Mouse (Mus musculus) stomach, embryonic 15.5 days (tissue): ENCODE results near the gene Camta1. TPM values are rescaled to one million over a fixed set of nuclear protein-coding genes. Genes with fewer than 3 reads are reported as not detected.

Experiments
- ATAC-seq: fragments of 200-750 bp; cut with Nextera tagmentation; 2 replicates; pipeline ENCODE4 v1.8.0; 2017; ENCODE audit warnings: low read depth, moderate number of reproducible peaks, moderate TSS enrichment; ENCODE audit not compliant: insufficient read depth, low FRiP score
- H3K27ac ChIP-seq: fragments of 300-500 bp; sonication (generic); 2 replicates; pipeline ENCODE4 v1.5.1; 2015; ENCODE audit warnings: mild to moderate bottlenecking, inconsistent platforms
- H3K27me3 ChIP-seq: fragments of 300-500 bp; sonication (generic); replicated peaks from 2 replicates; pipeline ENCODE4 v1.6.1; 2015; ENCODE audit warnings: inconsistent platforms
- H3K36me3 ChIP-seq: fragments of 300-500 bp; sonication (generic); 2 replicates; pipeline ENCODE4 v1.6.1; 2015; ENCODE audit warnings: inconsistent platforms
- H3K4me1 ChIP-seq: fragments of 300-500 bp; sonication (generic); 2 replicates; pipeline ENCODE4 v1.6.1; 2015; ENCODE audit warnings: inconsistent platforms
- H3K4me2 ChIP-seq: fragments of 300-500 bp; sonication (generic); 2 replicates; pipeline ENCODE4 v1.6.1; 2015; ENCODE audit warnings: mild to moderate bottlenecking, inconsistent platforms
- H3K4me3 ChIP-seq: fragments of 300-500 bp; sonication (generic); replicated peaks from 2 replicates; pipeline ENCODE4 v1.5.1; 2015; ENCODE audit warnings: inconsistent platforms
- H3K9ac ChIP-seq: fragments of 300-500 bp; sonication (generic); 2 replicates; pipeline ENCODE4 v1.6.1; 2015; ENCODE audit warnings: inconsistent platforms
- H3K9me3 ChIP-seq: fragments of 300-500 bp; sonication (generic); 2 replicates; pipeline ENCODE4 v1.6.1; 2016; ENCODE audit warnings: inconsistent platforms
- WGBS: fragments of 180-500 bp; shearing (Covaris S2); methylation state at CpG from one replicate; pipeline ENCODE4 v1.1.7; 2015; 5-methylcytosine and 5-hydroxymethylcytosine counted together
- polyA plus RNA-seq: library from polyadenylated mRNA; unstranded; fragments of >200 nt; fragmentation: Nextera tagmentation; extraction: Ambion mirVana; gene quantifications from 2 replicates; pipeline ENCODE4 v1.2.1, GENCODE M21; 2015

Camta1 gene
- polyA plus RNA-seq, 1 experiment from 2014 or later, result 63.7 TPM

DNA sequence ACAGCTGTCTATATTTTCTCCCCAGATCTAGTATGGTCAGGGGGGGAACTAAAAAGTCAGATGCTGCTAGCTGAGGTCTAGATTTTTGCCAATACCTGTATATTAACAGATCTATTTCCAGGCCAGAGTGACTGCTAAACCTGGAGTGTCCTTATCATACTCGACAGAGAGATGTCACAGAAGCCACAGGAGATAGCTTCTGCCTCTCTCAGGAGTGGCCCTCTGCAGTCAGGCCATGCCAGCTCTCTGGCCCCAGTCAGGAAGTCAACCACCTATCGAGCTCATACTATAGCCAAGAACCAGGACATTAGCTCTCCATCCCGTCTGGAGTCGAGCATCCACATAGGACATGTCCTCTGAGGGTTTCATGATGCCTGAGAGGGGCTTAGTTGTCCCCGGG is 88.7 kb downstream of the Camta1 start:
- 81% methylated on average over 5 of the region's 5 CpGs for WGBS
- Histone ChIP-seq H3K4me2 (no peak overlapping the region), H3K27ac (no peak overlapping the region), H3K4me3 (no peak overlapping the region), H3K9ac (no peak overlapping the region), H3K4me1 (no peaks in the 10 kb centered on the region), H3K36me3 (no peaks in the 10 kb centered on the region), H3K27me3 (no peaks in the 10 kb centered on the region), H3K9me3 (no peaks in the 10 kb centered on the region)
- ATAC-seq, result no peak

DNA sequence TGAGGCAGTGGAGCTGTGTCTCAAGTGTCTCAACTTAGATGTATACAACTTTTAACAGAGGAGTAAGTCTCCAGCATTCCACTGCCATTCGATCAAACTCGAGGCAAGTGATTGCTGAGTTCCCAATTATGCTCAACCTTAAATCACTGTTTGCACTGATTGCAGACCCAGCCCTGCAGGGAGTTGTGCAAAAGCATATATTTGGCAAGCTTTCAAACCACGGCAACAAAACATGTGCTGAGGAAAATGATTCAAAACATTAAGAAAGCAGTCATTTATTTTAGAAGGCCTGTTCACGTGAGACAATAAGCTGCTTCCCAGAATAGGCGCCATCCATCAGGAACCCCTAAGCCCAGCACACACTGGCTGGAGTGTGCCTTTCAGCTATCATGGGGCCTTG is 91.0 kb downstream of the Camta1 start:
- Histone ChIP-seq H3K36me3 (no peaks in the 10 kb centered on the region), H3K4me1 (no peaks in the 10 kb centered on the region), H3K9ac (no peak overlapping the region), H3K4me2 (no peak overlapping the region), H3K27me3 (no peaks in the 10 kb centered on the region), H3K4me3 (no peak overlapping the region), H3K9me3 (no peaks in the 10 kb centered on the region), H3K27ac (no peak overlapping the region)
- 63% methylated on average over 5 of the region's 5 CpGs for WGBS
- ATAC-seq, result no peak

DNA sequence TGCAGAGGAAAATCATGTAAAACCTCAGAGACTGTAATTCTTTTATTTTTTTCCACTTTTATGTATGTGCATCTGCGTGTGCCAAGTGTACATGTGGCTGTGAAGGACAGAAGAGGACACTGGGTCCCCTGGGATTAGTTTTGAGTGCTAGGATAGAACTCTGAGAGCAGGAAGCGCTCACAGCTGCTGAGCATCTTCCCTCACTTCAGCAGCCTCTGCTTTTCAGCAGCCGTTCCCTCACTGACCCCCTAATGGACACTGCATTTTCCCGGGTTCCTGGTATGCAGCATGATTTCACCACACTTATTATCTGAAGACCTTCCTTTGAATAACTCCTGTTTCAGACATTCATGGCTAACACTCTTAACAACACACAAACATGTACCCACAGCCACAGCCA is 93.9 kb downstream of the Camta1 start:
- Histone ChIP-seq H3K9me3 (no peaks in the 10 kb centered on the region), H3K36me3 (no peaks in the 10 kb centered on the region), H3K4me1 (no peaks in the 10 kb centered on the region), H3K4me2 (no peak overlapping the region), H3K27ac (no peak overlapping the region), H3K4me3 (no peak overlapping the region), H3K9ac (no peak overlapping the region), H3K27me3 (no peaks in the 10 kb centered on the region)
- WGBS, result 73% methylated on average over 4 of the region's 4 CpGs
- ATAC-seq, result no peak

DNA sequence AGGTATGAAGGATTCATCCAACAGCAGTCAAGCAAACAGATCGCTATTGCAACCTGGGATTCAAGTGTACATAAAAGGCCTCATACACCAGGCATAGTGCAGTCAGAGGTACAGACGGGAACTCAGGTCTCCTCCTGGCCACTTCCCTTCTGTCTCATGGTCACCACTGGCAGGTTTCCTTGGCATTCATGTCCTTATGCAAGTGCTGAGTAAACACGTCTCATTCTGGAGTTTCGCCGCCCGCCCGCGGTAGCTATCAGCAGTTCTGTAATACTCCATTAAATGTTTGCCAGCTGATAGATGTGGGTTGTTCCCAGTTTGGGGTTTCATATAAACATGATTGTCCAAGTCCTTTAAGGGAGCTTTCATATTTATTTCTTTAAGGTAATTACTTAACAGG is 94.3 kb downstream of the Camta1 start:
- no peak overlapping the region for H3K9ac ChIP-seq
- no peaks in the 10 kb centered on the region for H3K36me3 ChIP-seq
- ATAC-seq, result no peak
- H3K27ac ChIP-seq, result no peak overlapping the region
- no peak overlapping the region for H3K4me3 ChIP-seq
- WGBS, result 74% methylated on average over 8 of the region's 8 CpGs
- H3K4me1 ChIP-seq, result no peaks in the 10 kb centered on the region
- no peaks in the 10 kb centered on the region for H3K27me3 ChIP-seq
- H3K9me3 ChIP-seq, result no peaks in the 10 kb centered on the region
- H3K4me2 ChIP-seq, result no peak overlapping the region

DNA sequence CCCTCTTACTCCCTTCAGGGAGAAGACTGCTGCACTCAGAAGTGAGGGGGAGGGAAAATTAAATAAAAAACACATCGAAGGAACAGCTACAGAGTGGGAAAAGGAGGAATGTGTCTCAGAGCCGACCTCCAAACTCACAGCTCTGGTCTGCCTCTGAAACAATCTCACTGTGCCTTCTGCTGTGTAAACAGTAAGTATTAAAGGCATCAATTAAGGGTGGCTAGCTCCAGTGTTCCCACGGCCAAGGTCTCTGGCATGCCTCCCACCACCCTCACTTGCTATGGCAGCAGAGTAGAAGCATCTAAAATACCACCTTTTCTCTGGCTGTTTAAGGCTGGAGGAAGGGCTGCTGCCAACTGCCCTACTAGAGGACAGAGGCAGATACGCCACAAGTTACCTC is 96.3 kb downstream of the Camta1 start:
- no peaks in the 10 kb centered on the region for H3K9me3 ChIP-seq
- H3K27me3 ChIP-seq, result no peaks in the 10 kb centered on the region
- no peak overlapping the region for H3K4me2 ChIP-seq
- ATAC-seq, result no peak
- 36% methylated on average over 4 of the region's 4 CpGs for WGBS
- no peak overlapping the region for H3K27ac ChIP-seq
- no peaks in the 10 kb centered on the region for H3K4me1 ChIP-seq
- H3K9ac ChIP-seq, result no peak overlapping the region
- H3K36me3 ChIP-seq, result no peaks in the 10 kb centered on the region
- H3K4me3 ChIP-seq, result no peak overlapping the region

DNA sequence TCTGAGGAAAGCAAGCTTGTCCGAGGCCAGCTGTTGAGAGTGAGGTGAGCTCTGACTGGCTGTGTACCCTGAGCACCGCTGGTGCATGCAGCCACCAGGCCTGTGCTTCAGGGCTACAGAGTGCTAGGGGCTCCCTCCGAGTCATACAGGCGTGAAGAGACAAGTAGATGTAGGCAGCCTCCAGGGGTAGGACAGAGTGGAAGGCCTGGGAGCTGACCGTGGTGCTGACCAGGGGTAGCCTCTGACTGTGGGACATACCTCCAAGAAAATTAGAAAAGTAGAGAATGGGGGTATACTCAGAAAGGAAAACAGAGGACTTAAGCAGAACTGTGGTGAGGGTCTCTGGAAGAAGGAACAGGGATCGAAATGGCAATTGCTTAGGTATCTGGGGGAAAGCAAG is 97.7 kb downstream of the Camta1 start:
- ATAC-seq, result no peak
- H3K4me2 ChIP-seq, result no peak overlapping the region
- no peak overlapping the region for H3K9ac ChIP-seq
- no peaks in the 10 kb centered on the region for H3K36me3 ChIP-seq
- H3K4me1 ChIP-seq, result no peaks in the 10 kb centered on the region
- 30% methylated on average over 6 of the region's 6 CpGs for WGBS
- no peaks in the 10 kb centered on the region for H3K9me3 ChIP-seq
- no peak overlapping the region for H3K4me3 ChIP-seq
- H3K27ac ChIP-seq, result no peak overlapping the region
- H3K27me3 ChIP-seq, result no peaks in the 10 kb centered on the region

DNA sequence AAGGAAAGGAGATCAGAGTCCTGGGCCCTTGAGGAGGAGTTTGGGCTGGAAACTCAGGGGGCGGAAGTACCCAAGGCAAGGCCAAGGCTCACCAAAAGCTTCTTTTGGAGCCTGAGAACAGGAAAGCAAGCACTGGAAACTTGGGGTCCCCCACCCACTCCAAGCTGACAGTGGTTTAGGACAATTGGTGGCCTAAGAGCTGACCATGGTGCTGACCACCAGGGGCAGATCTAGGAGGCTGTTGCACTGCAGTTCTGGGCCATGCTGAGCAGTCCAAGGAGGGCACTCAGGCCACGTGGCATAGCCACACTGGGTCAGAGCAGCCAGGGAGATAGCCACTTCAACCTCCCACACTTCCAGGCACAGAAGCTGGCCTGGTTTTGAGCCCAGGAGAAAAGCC is 102.6 kb downstream of the Camta1 start:
- 67% methylated on average over 2 of the region's 2 CpGs for WGBS
- H3K9me3 ChIP-seq, result no peaks in the 10 kb centered on the region
- no peaks in the 10 kb centered on the region for H3K27me3 ChIP-seq
- no peak overlapping the region for H3K4me2 ChIP-seq
- H3K4me1 ChIP-seq, result no peaks in the 10 kb centered on the region
- no peak overlapping the region for H3K27ac ChIP-seq
- no peak overlapping the region for H3K9ac ChIP-seq
- H3K4me3 ChIP-seq, result no peak overlapping the region
- H3K36me3 ChIP-seq, result no peaks in the 10 kb centered on the region
- no peak for ATAC-seq

DNA sequence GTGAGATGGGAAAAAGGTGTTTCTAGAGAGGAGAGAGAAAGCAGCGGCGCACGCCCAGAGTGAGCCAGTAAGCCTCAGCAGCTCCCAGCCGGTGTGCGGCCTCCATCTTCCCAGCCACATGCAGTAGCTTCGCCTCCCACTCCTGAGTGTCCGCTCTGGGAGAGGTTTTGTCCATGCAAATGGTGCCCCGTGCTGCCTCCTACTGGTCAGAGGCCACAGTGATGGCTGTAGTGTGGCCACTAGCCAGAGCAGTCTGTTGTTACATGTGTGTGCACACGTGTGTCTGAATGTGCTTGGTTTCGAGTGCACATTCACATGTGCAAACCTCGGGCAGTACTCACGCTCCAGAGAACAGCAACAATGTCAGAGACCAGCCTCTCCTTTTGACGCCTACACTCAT is 103.3 kb downstream of the Camta1 start:
- Histone ChIP-seq H3K27me3 (no peaks in the 10 kb centered on the region), H3K9me3 (no peaks in the 10 kb centered on the region), H3K4me1 (no peaks in the 10 kb centered on the region), H3K36me3 (no peaks in the 10 kb centered on the region), H3K4me2 (no peak overlapping the region), H3K9ac (no peak overlapping the region), H3K4me3 (no peak overlapping the region), H3K27ac (no peak overlapping the region)
- no peak for ATAC-seq
- 88% methylated on average over 13 of the region's 13 CpGs for WGBS

DNA sequence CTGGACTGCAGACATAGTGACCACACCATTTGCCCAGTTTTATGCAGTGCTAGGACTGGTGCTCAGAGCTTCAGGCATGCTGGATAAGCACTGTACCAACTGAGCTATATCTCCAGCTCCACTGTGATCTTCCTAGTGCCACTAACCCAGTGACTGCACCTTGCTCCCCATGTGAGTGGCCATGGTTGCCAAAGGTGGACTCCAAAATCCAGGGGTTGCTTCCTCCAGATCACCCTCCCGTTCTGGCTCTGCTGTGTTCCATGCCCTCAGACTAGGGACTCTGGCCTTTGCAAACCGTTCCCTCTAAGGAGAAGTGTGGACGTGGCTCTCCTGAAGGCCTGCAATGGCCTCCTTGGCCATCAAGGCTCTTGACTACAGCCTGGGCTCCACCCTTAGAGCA is 104.4 kb downstream of the Camta1 start:
- H3K36me3 ChIP-seq, result no peaks in the 10 kb centered on the region
- H3K4me2 ChIP-seq, result no peak overlapping the region
- no peaks in the 10 kb centered on the region for H3K27me3 ChIP-seq
- no peak overlapping the region for H3K9ac ChIP-seq
- ATAC-seq, result no peak
- 94% methylated on average over 3 of the region's 3 CpGs for WGBS
- H3K4me3 ChIP-seq, result no peak overlapping the region
- no peak overlapping the region for H3K27ac ChIP-seq
- H3K9me3 ChIP-seq, result no peaks in the 10 kb centered on the region
- no peaks in the 10 kb centered on the region for H3K4me1 ChIP-seq

DNA sequence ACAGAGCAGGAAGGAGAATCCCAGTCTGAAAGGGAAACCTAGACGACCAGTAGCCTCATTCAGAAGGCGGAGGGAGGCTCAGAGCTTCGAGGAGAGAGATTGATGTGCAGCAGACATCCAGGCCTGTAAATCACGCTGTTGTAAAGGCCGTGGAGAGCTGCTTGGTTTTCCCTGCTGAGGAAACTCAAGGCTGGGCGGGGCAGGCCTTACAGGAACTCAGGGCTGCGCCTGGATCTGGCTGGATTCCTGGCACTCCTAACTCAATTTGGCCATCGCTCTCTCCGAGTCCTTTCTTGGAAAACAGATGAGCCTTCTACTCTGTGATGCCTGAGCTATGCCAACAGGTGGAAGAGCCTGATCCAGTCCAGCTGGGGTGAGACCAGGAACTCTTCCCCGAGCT is 105.3 kb downstream of the Camta1 start:
- H3K27ac ChIP-seq, result no peak overlapping the region
- H3K9ac ChIP-seq, result no peak overlapping the region
- no peak overlapping the region for H3K4me3 ChIP-seq
- no peaks in the 10 kb centered on the region for H3K4me1 ChIP-seq
- no peak overlapping the region for H3K4me2 ChIP-seq
- no peaks in the 10 kb centered on the region for H3K27me3 ChIP-seq
- 54% methylated on average over 10 of the region's 10 CpGs for WGBS
- H3K36me3 ChIP-seq, result no peaks in the 10 kb centered on the region
- peak; percentile 52; the same call in 1 of the 2 replicates for ATAC-seq
- no peaks in the 10 kb centered on the region for H3K9me3 ChIP-seq

DNA sequence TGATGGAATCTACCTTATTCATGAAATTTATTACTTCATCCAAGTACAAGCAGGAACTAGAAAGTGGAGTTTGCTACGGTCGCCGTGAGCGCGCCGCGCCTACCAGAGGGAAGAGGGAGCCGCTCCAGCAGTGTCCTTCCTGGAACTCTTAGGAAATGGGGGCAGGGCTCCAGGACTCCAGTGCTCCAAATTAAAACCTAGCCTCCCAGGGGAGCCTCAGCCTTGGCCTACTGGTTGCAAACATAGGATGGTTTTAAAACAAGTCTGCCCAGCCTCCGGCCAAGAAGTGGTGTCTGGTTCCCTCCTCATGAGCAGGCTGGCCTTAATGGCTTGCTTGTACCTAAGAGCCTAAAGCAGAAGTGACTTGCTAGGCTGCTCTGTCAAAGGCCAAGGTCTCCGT is 108.4 kb downstream of the Camta1 start:
- no peak overlapping the region for H3K4me2 ChIP-seq
- H3K4me3 ChIP-seq, result no peak overlapping the region
- no peak overlapping the region for H3K27ac ChIP-seq
- 76% methylated on average over 10 of the region's 10 CpGs for WGBS
- H3K4me1 ChIP-seq, result no peaks in the 10 kb centered on the region
- ATAC-seq, result no peak
- H3K36me3 ChIP-seq, result no peaks in the 10 kb centered on the region
- H3K27me3 ChIP-seq, result no peaks in the 10 kb centered on the region
- H3K9ac ChIP-seq, result no peak overlapping the region
- no peaks in the 10 kb centered on the region for H3K9me3 ChIP-seq

DNA sequence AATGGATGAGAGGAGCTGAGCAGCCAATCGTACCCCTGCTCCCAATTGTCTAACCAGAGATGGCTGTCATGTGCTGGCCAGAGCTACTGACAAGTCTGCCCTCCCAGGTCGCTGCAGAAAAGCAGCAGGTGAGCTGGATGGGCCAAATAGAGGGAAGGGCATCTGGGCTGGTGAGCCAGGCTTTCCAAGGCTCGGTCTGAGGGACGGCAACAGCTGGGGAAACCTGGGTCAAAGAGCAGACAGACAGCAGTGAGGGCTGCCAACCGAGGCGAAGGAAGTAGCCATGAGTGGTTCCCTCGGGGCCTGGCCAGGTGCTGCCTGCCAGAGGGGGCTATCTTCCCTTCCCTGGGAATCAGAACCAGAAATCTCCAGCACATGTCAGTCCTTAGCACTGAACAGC is 109.1 kb downstream of the Camta1 start:
- Histone ChIP-seq H3K4me3 (no peak overlapping the region), H3K27me3 (no peaks in the 10 kb centered on the region), H3K9ac (no peak overlapping the region), H3K36me3 (no peaks in the 10 kb centered on the region), H3K27ac (no peak overlapping the region), H3K9me3 (no peaks in the 10 kb centered on the region), H3K4me2 (no peak overlapping the region), H3K4me1 (no peaks in the 10 kb centered on the region)
- WGBS, result 62% methylated on average over 7 of the region's 7 CpGs
- no peak for ATAC-seq

DNA sequence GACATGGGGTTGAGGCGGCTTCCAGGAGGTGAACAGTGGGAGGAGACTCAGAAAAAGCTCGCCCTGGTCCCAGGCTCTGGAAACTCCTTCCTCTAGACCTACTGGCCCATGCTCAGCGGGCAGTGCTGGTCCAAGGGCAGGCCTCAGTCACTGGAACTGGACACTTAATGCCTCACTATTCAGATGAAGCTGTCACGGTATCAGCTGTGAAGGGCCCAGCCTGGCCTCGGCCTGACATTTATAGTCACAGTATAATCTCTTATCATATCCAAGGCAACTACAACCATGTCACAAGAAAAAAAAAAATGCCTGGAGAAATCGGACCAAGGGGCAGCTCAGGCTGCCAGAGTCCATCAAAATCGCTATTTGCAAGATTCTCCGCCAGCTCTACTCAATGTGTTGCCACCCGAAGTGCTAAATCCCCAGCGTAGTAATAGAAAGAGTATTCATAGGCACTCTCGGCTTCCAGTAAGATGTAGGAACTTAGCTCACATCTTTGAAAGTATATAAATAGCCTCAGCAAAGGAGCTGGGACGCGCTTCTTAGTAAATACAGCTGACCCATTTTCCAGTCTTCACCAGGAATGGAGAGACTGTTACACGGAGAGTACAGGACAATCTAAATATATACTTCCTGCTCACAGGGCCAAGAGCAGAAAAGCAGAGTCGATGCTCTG is 110.3 kb downstream of the Camta1 start:
- ATAC-seq, result no peak
- no peaks in the 10 kb centered on the region for H3K36me3 ChIP-seq
- H3K4me3 ChIP-seq, result no peak overlapping the region
- 76% methylated on average over 15 of the region's 15 CpGs for WGBS
- no peaks in the 10 kb centered on the region for H3K27me3 ChIP-seq
- H3K4me1 ChIP-seq, result no peaks in the 10 kb centered on the region
- no peak overlapping the region for H3K27ac ChIP-seq
- no peak overlapping the region for H3K4me2 ChIP-seq
- H3K9ac ChIP-seq, result no peak overlapping the region
- no peaks in the 10 kb centered on the region for H3K9me3 ChIP-seq
